Mouse (Mus musculus) hindbrain, embryonic 16.5 days (tissue): ENCODE results near the gene Zfp358. TPM values are rescaled to one million over a fixed set of nuclear protein-coding genes. Genes with fewer than 3 reads are reported as not detected.

ENCODE experiments used
- ATAC-seq: fragments of 200-750 bp; cut with Nextera tagmentation; 2 replicates; pipeline ENCODE4 v1.8.0; 2017; ENCODE audit warnings: moderate TSS enrichment, moderate library complexity
- H3K27ac ChIP-seq: fragments of 300-500 bp; sonication (generic); 2 replicates; pipeline ENCODE4 v1.5.1; 2014; ENCODE audit warnings: low read depth, mild to moderate bottlenecking, control low read depth, low read length, moderate library complexity
- H3K27me3 ChIP-seq: fragments of 300-500 bp; sonication (generic); replicated peaks from 2 replicates; pipeline ENCODE4 v1.6.1; 2014; ENCODE audit warnings: low read length; ENCODE audit not compliant: control insufficient read depth, insufficient read depth
- H3K36me3 ChIP-seq: fragments of 300-500 bp; sonication (generic); 2 replicates; pipeline ENCODE4 v1.6.1; 2014; ENCODE audit warnings: mild to moderate bottlenecking, low read length, moderate library complexity, mixed read lengths; ENCODE audit not compliant: control insufficient read depth, insufficient read depth
- H3K4me1 ChIP-seq: fragments of 300-500 bp; sonication (generic); 2 replicates; pipeline ENCODE4 v1.6.1; 2014; ENCODE audit warnings: low read depth, low read length; ENCODE audit not compliant: control insufficient read depth, insufficient read depth
- H3K4me2 ChIP-seq: fragments of 300-500 bp; sonication (generic); 2 replicates; pipeline ENCODE4 v1.6.1; 2014; ENCODE audit warnings: mild to moderate bottlenecking, low read length, control low read depth, moderate library complexity
- H3K4me3 ChIP-seq: fragments of 300-500 bp; sonication (generic); 2 replicates; pipeline ENCODE4 v1.5.1; 2014; ENCODE audit warnings: mild to moderate bottlenecking, low read length, control low read depth, moderate library complexity
- H3K9ac ChIP-seq: fragments of 300-500 bp; sonication (generic); 2 replicates; pipeline ENCODE4 v1.6.1; 2014; ENCODE audit warnings: low read depth, mild to moderate bottlenecking, control low read depth, low read length, moderate library complexity
- H3K9me3 ChIP-seq: fragments of 300-500 bp; sonication (generic); 2 replicates; pipeline ENCODE4 v1.6.1; 2014; ENCODE audit warnings: mild to moderate bottlenecking, low read length, moderate library complexity; ENCODE audit not compliant: control insufficient read depth
- WGBS: fragments of 180-500 bp; shearing (Covaris S2); extraction: QIAGEN DNeasy Blood & Tissue Kit; methylation state at CpG from one replicate; pipeline ENCODE4 v1.1.7; 2014; 5-methylcytosine and 5-hydroxymethylcytosine counted together
- polyA plus RNA-seq: library from polyadenylated mRNA; unstranded; fragments of >200 nt; fragmentation: Nextera tagmentation; extraction: Ambion mirVana; gene quantifications from 2 replicates; pipeline ENCODE4 v1.2.1, GENCODE M21; 2015

Gene Zfp358
- polyA plus RNA-seq, 1 experiment from 2014 or later = 55.3 TPM

DNA sequence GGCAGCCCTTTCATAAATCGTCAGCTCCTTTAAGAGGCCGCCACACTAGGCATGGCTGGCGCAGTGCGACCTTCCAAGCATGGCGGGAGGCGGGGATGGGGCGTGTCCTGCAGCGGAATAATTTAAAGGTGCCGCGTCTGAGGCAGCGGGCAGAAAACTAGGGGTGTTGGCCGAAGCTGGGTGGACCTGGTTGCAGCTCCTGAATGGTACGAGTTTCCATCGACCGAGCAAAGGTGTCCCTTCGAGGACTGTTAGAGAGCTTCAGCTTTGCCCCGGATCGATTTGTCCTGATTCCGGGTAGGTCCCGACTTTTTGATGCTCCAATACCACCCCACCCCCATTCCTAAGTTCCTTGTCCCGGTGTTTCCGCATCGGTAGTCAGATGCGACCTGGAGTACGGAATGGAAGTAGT, 22.3 kb downstream of the Zfp358 start, which contains the start of gene Pnpla6:
Gene Pnpla6, plus strand, starts transcription at position 125 of the 412 bp plus-strand sequence.
- peak within 1 kb of the TSS; percentile 55 for H3K4me3 ChIP-seq
- peak within 1 kb of the TSS; percentile 75 for H3K27ac ChIP-seq
- no peaks in the 10 kb centered on the region for H3K9me3 ChIP-seq
- peak; percentile 73 for ATAC-seq
- peak within 1 kb of the TSS; percentile 71 for H3K9ac ChIP-seq
- 0% methylated on average over 25 of the region's 25 CpGs for WGBS
- peaks cover 12% of the 10 kb centered on the region for H3K4me1 ChIP-seq
- H3K27me3 ChIP-seq = no peaks in the 10 kb centered on the region
- H3K4me2 ChIP-seq = peak within 1 kb of the TSS; percentile 86
- H3K36me3 ChIP-seq = peaks cover 17% of the 10 kb centered on the region

DNA sequence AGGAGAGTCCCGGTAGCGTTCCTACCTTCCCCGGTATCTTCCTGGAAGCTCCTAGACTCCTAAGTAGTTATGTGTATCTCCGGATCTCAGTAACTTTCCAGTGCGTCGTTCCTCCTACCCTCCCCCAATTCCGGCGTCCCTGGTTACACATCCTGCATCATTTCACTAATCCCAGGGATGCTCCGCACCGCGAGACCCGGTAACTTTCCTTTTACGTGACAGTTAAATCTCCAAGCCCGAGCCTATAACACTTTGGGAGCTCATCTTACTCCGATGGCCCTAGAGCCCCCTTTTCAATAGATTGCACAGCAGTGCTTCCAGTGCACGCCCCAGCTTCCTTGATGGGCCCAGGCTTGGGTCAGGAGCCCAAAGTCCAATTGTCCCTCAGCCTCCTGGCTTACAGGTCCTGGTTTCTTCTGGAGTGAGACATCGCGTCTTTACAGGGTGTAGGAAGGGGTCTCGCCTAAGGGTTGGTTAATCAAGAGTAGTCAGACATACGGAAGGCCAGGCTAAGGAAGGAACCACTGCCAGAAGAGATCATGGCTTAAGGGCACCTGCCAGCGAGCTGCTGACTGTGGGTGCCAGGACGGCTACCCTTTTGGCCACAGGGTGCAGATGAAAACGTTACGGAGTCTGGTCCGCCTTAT, 23.0 kb downstream of the Zfp358 start:
- ATAC-seq = peak; percentile 3; the same call in 1 of the 2 replicates
- Histone ChIP-seq H3K27me3 (no peaks in the 10 kb centered on the region), H3K9me3 (no peaks in the 10 kb centered on the region), H3K27ac (peak overlapping the region; percentile 75), H3K36me3 (peaks cover 16% of the 10 kb centered on the region), H3K9ac (peak overlapping the region; percentile 71), H3K4me3 (peak overlapping the region; percentile 55), H3K4me1 (peaks cover 12% of the 10 kb centered on the region), H3K4me2 (peak overlapping the region; percentile 86)
- under 1% methylated on average over 25 of the region's 25 CpGs for WGBS

DNA sequence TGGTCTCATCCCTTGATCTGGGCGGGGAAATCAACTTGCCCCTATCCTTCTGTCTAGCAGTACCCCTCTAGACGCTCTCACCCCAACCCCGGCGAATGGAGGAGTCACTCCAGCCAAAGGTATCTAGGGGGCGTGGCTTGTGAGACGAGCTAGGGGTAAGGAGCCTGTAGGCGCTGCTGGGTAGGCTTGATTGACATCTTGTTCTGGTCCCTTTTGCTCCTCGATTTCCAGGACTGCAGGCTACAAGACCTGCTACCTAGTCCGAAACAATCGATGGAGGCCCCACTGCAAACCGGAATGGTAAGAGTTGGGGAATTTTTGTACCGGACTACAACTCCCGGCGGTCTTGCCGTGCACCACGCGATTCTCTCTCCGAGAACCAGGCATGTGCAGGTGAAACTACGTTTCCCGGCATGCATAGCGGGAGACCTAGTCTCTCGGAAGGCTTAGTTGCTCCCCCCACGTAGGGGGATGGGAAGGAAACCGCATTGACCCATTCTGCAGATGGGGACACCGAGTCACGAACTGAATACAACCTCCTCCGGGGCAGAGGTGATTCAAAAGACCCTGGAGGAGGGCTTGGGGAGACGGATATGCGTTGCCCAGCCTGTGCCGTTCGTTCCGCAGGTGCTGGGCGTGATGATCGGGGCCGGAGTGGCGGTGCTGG, 23.6 kb downstream of the Zfp358 start:
- peaks cover 13% of the 10 kb centered on the region for H3K36me3 ChIP-seq
- H3K4me3 ChIP-seq = peak overlapping the region; percentile 55
- under 1% methylated on average over 36 of the region's 36 CpGs for WGBS
- ATAC-seq = peak; percentile 92
- no peaks in the 10 kb centered on the region for H3K9me3 ChIP-seq
- peak overlapping the region; percentile 71 for H3K9ac ChIP-seq
- no peaks in the 10 kb centered on the region for H3K27me3 ChIP-seq
- H3K4me1 ChIP-seq = peaks cover 12% of the 10 kb centered on the region
- peak overlapping the region; percentile 86 for H3K4me2 ChIP-seq
- peak overlapping the region; percentile 75 for H3K27ac ChIP-seq

DNA sequence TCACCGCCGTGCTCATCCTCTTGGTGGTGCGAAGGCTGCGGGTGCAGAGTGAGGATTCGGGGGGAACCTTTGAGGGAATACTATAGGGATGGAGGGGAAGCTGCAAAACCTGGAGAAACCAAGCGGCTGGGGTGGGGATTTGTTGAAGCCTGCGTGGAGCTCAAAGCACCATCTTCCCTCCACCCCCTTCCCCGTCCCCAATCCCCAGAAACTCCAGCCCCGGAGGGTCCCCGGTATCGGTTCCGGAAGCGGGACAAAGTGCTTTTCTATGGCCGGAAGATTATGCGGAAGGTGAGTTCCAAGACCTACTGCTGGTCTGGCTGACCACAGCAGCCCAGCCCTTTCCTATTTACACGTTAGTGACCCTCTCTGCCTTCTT, 24.2 kb downstream of the Zfp358 start:
- Histone ChIP-seq H3K9ac (peak overlapping the region; percentile 71), H3K36me3 (peaks cover 13% of the 10 kb centered on the region), H3K4me2 (peak overlapping the region; percentile 86), H3K4me1 (peaks cover 12% of the 10 kb centered on the region), H3K4me3 (peak overlapping the region; percentile 55), H3K9me3 (no peaks in the 10 kb centered on the region), H3K27ac (peak overlapping the region; percentile 75), H3K27me3 (no peaks in the 10 kb centered on the region)
- WGBS = 9% methylated on average over 13 of the region's 16 CpGs
- ATAC-seq = no peak; the same call in 1 of the 2 replicates

DNA sequence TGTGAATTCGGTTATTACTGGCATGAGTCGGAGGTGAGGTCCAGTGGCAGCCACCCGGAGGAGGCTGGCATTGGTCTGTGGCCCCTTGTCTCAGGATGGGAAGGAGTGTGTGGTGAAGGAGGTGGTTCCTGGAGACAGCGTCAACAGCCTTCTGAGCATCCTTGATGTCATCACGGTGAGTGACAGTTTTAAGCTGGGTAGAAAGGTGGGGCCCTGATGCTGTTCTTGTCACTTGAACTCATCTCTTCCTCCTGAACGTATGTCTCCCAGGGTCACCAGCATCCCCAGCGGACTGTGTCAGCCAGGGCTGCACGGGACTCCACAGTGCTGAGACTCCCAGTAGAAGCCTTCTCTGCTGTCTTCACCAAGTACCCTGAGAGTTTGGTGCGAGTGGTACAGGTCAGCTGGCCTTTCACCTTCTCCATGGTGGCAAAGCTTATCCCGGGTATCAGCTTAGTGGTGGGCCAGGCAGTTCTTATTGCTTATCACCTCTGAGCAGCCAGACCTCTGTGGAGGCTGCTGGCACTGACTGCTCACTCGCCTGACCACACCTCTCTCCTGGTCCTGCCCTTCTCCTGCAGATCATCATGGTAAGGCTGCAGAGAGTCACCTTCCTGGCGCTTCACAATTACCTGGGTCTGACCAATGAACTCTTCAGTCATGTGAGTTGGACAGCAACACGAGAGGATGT, 29.2 kb downstream of the Zfp358 start:
- Histone ChIP-seq H3K4me2 (no peak overlapping the region), H3K9ac (no peak overlapping the region), H3K4me3 (no peak overlapping the region), H3K4me1 (peaks cover 7% of the 10 kb centered on the region), H3K9me3 (no peaks in the 10 kb centered on the region), H3K27me3 (no peaks in the 10 kb centered on the region), H3K27ac (no peak overlapping the region), H3K36me3 (peaks cover 31% of the 10 kb centered on the region)
- 91% methylated on average over 13 of the region's 13 CpGs for WGBS
- ATAC-seq = no peak

DNA sequence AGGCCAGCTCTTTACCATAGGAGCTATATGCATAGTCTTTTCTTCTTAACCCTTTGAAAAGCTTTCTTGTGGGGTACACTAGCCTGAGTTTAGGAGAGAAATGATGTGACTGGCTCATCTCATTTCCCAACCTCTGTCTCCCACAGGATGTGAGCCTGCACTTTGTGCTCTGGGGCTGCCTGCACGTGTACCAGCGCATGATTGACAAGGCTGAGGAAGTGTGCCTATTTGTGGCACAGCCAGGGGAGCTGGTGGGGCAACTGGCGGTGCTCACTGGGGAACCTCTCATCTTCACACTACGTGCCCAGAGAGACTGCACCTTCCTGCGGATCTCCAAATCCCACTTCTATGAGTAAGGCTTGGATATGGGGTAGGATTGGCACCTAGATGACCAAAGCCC, 37.9 kb downstream of the Zfp358 start:
- 92% methylated on average over 5 of the region's 5 CpGs for WGBS
- Histone ChIP-seq H3K9me3 (no peaks in the 10 kb centered on the region), H3K4me1 (no peaks in the 10 kb centered on the region), H3K9ac (no peak overlapping the region), H3K4me3 (no peak overlapping the region), H3K4me2 (no peak overlapping the region), H3K27ac (no peak overlapping the region), H3K27me3 (no peaks in the 10 kb centered on the region), H3K36me3 (peaks cover 27% of the 10 kb centered on the region)
- no peak for ATAC-seq

DNA sequence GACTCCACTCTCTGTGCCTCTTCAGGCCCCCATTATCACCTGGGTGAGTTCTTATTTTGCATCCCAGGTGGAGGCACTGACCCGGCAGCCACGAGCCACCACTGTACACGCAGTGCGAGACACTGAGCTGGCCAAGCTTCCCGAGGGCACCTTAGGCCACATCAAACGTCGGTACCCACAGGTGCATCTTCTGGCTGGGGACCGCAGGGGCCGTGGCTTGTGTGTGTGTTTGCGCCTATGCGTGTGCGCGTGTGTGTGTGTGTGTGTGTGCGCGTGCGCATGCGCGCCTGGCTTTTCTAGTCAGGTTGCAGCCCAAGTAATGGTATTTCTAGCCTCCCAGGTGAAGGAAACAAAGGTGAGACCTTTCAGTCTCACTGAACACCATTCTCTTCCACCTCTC, 39.0 kb downstream of the Zfp358 start:
- H3K36me3 ChIP-seq = peaks cover 26% of the 10 kb centered on the region
- no peaks in the 10 kb centered on the region for H3K4me1 ChIP-seq
- no peak overlapping the region for H3K9ac ChIP-seq
- H3K4me2 ChIP-seq = no peak overlapping the region
- H3K27ac ChIP-seq = no peak overlapping the region
- H3K9me3 ChIP-seq = no peaks in the 10 kb centered on the region
- WGBS = 96% methylated on average over 17 of the region's 18 CpGs
- H3K4me3 ChIP-seq = no peak overlapping the region
- H3K27me3 ChIP-seq = no peaks in the 10 kb centered on the region
- no peak for ATAC-seq

DNA sequence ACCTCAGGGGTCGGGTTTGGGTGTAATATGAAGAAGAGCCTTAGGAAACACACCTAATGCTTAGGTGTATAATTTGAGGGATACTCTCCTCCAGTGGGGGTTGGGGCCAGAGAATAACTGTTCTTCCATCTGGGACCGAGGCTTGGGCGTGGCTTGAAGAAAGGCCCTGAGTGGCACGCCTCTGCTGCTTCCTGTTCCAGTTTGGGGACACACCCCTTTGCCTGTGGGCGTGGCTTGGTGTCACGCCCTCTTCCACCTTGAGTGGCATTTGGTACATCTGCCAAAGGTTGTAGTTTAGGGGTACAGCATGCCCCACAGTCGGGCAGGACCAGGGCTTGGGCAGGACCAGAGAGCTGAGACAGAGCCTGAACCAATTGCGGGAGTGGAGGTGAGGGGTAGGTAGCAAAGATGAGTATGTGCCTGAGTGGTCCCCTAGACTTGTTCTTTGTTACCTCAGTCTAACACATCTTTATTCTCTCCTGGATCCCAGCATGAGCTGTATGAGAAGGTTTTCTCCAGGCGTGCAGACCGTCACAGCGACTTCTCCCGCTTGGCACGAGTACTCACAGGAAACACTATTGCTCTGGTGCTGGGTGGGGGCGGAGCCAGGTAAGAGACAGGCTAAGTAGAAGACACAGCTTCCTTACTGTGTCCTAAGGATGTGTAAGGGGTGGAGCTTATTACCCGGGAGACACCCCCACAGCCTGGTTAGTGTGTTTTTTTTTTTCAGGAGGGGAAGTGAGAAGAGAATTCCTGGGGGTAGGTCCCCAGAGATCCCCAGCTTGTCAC, 43.3 kb downstream of the Zfp358 start:
- Histone ChIP-seq H3K4me2 (no peak overlapping the region), H3K9ac (no peak overlapping the region), H3K27ac (no peak overlapping the region), H3K4me1 (no peaks in the 10 kb centered on the region), H3K4me3 (no peak overlapping the region), H3K27me3 (no peaks in the 10 kb centered on the region), H3K36me3 (peaks cover 44% of the 10 kb centered on the region), H3K9me3 (no peaks in the 10 kb centered on the region)
- ATAC-seq = no peak
- 63% methylated on average over 15 of the region's 15 CpGs for WGBS
